Mouse (Mus musculus): ENCODE results near the gene Bcl2l11. TPM values are rescaled to one million over a fixed set of nuclear protein-coding genes. Genes with fewer than 3 reads are reported as not detected.
"Not testable (repeated sequence)": the region's sequence is repeated elsewhere in the genome, so short reads cannot be mapped to it uniquely, and the experiment has no call there.

Gene Bcl2l11
- total RNA-seq (2015) = 16.8 and 21.2 TPM in 2 replicates
- 15.1 and 20.4 TPM in 2 replicates for total RNA-seq (2017)

- peak; percentile 65 for ATAC-seq (ENCODE audit: poor library complexity, severe bottlenecking)
Measured at GRCm38 (mm10) chr2:128125635-128126470, at the start of gene Bcl2l11. Bcl2l11 (plus strand) TSS chr2:128126038.

GRCm38 (mm10) chr2:128076936-128077335 lies 48.9 kb upstream of the Bcl2l11 start:
- no peak for ATAC-seq (ENCODE audit: poor library complexity, severe bottlenecking)

GRCm38 (mm10) chr2:128078859-128079258 lies 47.0 kb upstream of the Bcl2l11 start:
- ATAC-seq (ENCODE audit: poor library complexity, severe bottlenecking) = no peak

GRCm38 (mm10) chr2:128079316-128079715 lies 46.5 kb upstream of the Bcl2l11 start:
- no peak for ATAC-seq (ENCODE audit: poor library complexity, severe bottlenecking)

DNA sequence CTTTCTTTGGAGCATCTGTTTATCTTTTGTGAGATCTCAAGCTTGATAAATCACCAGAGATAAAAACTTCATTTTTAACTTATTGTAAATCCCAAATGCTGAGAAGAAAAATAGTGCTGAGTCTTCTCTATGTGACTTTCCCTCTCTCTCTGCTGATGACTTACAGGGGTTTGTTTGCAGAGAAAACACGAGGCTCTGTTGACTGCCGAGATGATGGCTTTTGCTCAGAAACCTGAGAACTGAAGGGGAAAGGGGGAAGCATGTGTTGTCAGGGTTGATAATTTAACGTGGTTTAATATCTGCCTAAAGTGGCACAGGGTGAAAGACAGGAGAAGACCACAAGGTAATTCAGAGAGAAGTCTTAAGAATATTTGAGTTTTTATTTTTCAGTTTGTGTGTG lies 42.0 kb upstream of the Bcl2l11 start:
- no peak for ATAC-seq (ENCODE audit: poor library complexity, severe bottlenecking)

DNA sequence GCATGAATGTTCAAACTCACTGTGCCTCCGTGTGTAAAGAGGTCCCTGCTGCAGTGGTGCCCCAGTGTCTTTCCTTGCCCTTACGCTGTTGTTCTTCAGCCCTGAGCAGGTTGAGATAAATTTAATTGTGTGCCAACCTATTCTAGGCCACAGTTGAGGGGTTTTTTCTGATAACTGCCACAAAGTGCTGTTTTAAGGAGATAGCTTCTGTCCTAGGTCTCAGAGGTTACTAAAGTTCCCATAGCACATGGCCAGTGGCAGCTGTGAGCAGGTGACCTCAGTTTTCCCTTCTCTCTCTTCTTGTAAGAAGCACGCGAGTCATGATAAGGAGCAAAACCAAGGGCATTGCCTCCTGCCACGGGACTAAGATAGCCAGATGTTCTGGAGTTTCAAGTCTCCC lies 41.2 kb upstream of the Bcl2l11 start:
- ATAC-seq (ENCODE audit: poor library complexity, severe bottlenecking) = peak; percentile 35; the same call in 1 of the 2 replicates

DNA sequence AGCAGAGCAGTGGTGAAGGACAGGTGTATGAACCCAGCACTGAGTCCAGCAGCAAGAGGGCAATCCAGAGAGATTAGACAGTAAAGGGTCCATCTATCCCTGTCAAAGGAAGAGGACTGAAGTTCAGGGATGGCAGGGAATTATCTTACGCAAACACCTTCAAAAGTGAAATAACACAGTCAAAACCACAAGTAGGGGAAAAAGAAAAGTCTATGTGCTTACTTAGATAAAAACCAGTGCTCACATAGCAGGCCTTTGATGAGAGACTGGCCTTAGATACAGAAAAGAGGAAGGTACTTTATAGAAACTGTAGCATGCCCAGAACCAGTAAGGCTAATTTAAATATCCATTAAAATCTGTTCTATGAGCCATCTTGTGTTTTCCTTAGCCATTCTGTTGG lies 40.4 kb upstream of the Bcl2l11 start:
- no peak for ATAC-seq (ENCODE audit: poor library complexity, severe bottlenecking)

- no peak for ATAC-seq (ENCODE audit: poor library complexity, severe bottlenecking)
Measured at GRCm38 (mm10) chr2:128086301-128086886, 39.4 kb upstream of the Bcl2l11 start.

- ATAC-seq (ENCODE audit: poor library complexity, severe bottlenecking) = no peak
Measured at GRCm38 (mm10) chr2:128086996-128087526, 38.8 kb upstream of the Bcl2l11 start.

DNA sequence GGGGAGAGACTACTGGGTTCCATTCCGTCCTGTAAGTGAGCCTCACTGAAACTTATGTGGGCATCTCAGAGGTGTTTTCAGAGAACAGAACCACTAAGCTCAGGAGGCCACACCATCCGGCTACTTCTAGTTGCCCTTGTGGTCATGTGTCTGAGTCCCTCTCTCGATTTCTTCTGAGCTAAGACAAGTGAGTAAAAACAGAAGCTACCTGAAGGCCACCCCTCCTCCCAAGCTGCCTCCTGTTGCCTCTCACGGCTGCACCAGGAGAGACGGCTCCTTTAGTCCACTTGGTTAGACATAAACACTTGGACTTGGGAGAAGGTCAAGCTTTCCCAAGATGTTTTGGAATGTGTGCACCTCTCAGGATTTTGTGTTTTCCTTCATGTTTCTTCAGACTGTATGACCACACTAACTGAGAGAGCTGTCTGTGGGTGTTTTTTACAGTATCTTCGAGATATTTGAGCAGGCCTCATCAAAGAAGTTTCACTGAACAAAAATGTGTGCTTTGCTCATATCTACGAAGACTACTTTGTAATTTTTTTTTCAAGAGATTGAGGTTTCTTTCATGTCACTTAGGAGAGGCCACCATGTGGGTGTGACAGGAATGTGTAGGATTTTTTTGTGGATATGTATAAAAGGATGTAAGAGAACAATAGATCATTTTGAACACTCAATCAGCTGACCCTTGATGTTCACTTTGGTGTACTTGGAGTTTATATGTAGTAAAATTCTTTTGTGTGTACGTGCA lies 37.9 kb upstream of the Bcl2l11 start:
- no peak for ATAC-seq (ENCODE audit: poor library complexity, severe bottlenecking)

- ATAC-seq (ENCODE audit: poor library complexity, severe bottlenecking) = no peak
Measured at GRCm38 (mm10) chr2:128090283-128090885, 35.5 kb upstream of the Bcl2l11 start.

GRCm38 (mm10) chr2:128091431-128092369 lies 34.1 kb upstream of the Bcl2l11 start:
- ATAC-seq (ENCODE audit: poor library complexity, severe bottlenecking) = no peak

DNA sequence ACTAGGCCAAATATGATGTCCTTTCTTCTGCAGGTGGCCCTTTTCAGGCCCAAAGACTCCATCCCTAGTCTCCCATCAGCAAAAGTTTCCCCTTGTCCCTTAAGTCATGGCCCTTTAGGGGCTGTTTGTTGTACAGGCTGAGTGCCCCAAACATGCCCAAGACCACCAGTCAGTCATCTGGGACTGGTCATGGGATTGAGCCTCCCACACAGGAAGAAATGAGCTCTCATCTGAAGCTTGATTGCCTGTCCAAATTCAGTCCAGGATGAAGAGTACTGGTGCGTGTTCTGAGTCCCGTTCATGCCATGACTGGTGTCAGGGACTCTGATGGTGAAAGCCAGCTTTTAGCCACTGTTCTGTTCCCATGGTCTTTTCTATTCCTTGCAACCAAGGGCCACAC lies 33.4 kb upstream of the Bcl2l11 start:
- no peak for ATAC-seq (ENCODE audit: poor library complexity, severe bottlenecking)

DNA sequence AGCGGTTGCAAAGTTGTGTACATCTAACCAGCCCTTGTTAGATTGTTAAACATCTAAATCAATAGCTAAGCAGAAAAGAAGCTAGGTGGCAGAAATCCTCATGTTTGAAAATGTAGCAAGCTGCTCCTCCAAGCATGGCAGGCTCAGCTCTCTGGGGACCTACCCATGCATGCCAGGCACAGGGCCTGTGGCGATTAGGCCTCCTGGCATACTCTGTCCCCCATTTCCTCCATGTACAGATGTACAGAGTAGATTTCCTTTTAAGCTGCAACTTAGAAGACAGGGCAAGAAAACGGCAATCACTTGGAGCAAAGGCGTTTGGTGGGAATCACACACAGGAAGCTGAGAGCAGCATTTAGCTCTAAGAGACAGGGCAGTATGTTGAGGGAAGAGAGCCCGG lies 31.6 kb upstream of the Bcl2l11 start:
- no peak for ATAC-seq (ENCODE audit: poor library complexity, severe bottlenecking)

GRCm38 (mm10) chr2:128094602-128095001 lies 31.2 kb upstream of the Bcl2l11 start:
- no peak for ATAC-seq (ENCODE audit: poor library complexity, severe bottlenecking)

DNA sequence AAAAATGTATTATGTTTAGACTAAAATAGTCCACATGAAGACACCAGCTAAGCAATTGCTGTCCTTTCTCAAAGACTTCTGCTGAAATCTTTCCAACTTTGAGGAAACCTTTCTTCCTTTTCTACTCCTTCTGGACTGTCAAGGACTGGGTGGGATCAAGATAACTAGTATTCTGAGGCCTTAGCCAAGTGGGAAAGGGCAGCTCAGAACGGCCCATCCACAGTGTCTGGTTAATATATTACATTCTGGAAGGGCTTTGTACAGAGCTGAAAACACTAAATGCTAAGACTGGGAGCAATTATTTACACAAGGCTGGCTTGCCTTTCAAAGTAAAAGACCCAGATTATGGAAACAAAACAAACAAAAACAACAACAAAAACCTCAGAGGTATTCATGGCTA lies 30.6 kb upstream of the Bcl2l11 start:
- ATAC-seq (ENCODE audit: poor library complexity, severe bottlenecking) = no peak

DNA sequence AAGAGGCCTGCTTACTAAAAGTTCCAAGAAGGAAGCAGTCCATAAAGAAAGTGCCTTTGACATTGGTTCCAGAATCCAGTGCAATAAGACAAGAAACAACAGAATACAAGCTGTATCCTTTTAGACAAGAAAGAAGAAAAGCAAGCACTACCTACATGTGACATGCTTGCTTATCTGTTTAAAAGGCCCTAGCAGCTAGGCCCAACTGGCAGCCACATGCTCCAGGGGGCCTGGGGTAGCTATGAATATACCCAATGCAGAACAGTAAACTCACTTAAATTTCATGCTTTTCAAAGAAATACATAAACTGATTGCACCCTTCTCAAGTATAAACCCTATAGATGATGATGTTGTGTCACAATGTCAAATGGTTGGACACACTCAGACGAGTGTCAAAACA lies 29.8 kb upstream of the Bcl2l11 start:
- no peak for ATAC-seq (ENCODE audit: poor library complexity, severe bottlenecking)

- not testable (repeated sequence) for ATAC-seq (ENCODE audit: poor library complexity, severe bottlenecking)
Measured at GRCm38 (mm10) chr2:128098118-128098517, 27.7 kb upstream of the Bcl2l11 start.

GRCm38 (mm10) chr2:128102086-128102485 lies 23.8 kb upstream of the Bcl2l11 start:
- ATAC-seq (ENCODE audit: poor library complexity, severe bottlenecking) = no peak

- no peak for ATAC-seq (ENCODE audit: poor library complexity, severe bottlenecking)
Measured at GRCm38 (mm10) chr2:128104815-128105214, 21.0 kb upstream of the Bcl2l11 start.

All from megakaryocyte, adult 5-6 weeks (primary cell).